Mouse (Mus musculus) left cerebral cortex, postnatal 14 days (tissue): ENCODE results near the gene Mroh2a. TPM values are rescaled to one million over a fixed set of nuclear protein-coding genes. Genes with fewer than 3 reads are reported as not detected.

Experiments
- DNase-seq, 2 experiments: peaks; one replicate each; pipeline ENCODE4 v3.0.0; 2021 to 2022; ENCODE audit warnings: low spot score in 2 of 2, mixed read lengths in 1 of 2
- intact Hi-C: fragments of 180-260 bp; cut with DNase I; formaldehyde crosslinking; loops from one replicate; pipeline ENCODE4 v1.15.1; 2025
- total RNA-seq, 2 experiments: library from RNA; stranded (reverse); gene quantifications; 2 replicates each; pipeline ENCODE4 v1.2.3; 2021

Mroh2a gene
- total RNA-seq, 2 experiments from 2014 or later, result 0.04 to 0.06 TPM

DNA sequence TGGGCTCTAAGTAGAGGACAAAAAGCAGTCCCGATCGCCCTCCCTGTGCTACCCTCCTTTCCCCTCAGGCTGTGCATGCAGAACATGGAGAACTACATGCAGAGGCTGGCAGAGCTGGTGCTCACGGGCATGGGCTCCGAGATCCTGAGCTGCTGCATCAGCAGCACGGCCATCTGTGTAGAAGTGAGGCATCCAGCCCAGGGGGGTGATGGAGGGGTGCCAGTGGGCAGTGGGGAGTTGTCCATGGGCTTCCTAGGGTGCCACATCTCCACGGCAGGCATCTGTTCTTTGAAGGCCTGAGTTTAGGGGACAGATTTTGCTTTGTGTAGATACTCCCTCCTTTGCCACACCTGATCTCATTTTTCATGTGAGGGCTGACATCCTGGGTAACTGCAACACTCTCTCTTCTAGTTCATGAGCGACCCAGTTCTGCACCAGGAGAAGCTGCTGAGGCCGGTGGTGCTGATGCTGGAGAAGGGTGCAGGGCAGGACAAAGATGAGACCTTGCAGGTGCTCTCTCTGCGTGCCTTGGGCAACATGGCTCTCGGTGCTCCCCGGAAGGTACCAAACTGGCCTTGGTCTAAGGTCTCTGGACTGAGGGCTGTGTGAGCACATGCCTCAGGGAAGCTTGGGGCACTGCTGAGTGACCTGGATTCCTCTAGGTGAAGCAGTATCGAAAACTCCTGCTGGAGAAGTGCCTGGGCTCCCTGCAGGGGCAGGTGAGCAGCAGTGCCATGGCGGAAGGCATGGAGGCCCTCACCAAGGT lies 29.4 kb downstream of the Mroh2a start:
- intact Hi-C loops, result no loop called here
- no peak for DNase-seq

DNA sequence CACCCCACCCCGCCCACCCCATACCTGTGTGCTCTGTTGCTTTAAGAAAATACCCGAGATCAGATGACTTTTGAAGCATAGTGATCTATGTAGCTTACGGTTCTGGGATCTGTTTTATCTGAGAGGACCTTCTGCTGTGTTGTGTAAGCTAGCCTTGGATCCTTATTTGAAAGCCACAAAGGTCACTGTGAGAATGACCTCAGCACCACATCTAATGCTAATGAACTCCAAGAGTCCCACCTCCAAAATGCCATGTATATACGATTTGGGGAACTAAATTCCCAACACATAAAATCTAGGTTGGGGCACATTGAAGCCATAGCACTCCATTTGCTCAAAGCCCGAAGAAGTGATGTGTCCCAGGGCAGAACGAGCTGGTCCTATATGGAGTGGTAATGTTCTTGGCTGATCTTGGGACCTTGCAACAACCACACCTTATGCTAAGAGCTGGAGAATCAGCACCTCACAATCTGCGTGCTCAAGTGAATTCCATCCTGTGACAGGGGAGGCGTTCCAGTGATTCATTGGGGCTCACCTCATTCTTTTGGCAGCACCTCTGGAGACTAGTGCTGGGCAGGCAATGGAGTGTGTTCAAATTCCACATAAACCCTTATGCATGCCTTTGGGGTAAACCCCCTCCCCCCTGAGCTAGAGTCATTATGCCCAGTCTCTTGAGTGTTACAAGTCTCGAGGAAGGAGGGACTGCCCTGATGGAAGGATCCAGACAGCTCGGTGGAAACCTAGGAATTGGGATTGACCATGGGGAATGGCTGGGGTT lies 30.3 kb downstream of the Mroh2a start:
- no peak for DNase-seq
- intact Hi-C loops, result no loop called here

DNA sequence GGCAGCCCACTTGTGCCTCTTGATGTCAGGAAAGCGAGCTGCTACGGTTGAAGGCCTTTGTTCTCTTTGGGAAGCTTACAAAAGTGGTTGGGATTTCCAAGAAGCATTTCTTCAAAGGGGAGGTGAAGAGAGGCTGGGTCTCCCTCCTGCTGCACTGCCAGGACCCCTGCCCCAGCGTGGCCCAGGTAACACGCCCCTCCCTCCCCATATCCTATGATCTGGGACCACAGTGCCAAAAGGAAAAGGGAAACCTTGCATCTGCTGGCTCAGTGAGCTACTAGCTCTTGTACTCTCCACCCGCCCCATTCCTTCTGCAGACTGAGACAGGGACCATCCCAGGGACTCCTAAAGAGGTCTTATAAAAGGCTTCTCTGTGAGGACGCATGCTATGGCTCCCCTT lies 30.9 kb downstream of the Mroh2a start:
- intact Hi-C loops, result no loop called here
- no peak for DNase-seq

DNA sequence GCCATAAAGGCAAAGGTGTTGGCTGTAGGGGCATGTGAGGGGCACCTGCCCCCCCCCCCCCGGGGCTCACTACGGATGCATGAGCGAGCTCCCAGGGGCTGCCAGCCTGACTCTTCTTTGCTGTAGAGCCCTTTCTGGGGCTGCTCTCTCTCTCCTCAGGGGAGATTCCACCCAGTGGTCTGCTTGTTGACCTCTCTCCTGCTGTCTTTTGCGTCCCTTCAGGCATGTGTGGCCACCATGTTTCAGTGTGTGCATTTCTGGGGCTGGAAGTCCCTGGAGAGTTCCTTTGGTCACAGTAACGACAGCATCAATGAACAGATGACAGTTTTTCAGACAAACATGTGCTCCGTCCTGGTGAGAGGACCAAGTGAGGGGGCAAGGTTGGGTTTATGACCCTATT lies 31.6 kb downstream of the Mroh2a start:
- intact Hi-C loops, result no loop called here
- DNase-seq, result no peak

DNA sequence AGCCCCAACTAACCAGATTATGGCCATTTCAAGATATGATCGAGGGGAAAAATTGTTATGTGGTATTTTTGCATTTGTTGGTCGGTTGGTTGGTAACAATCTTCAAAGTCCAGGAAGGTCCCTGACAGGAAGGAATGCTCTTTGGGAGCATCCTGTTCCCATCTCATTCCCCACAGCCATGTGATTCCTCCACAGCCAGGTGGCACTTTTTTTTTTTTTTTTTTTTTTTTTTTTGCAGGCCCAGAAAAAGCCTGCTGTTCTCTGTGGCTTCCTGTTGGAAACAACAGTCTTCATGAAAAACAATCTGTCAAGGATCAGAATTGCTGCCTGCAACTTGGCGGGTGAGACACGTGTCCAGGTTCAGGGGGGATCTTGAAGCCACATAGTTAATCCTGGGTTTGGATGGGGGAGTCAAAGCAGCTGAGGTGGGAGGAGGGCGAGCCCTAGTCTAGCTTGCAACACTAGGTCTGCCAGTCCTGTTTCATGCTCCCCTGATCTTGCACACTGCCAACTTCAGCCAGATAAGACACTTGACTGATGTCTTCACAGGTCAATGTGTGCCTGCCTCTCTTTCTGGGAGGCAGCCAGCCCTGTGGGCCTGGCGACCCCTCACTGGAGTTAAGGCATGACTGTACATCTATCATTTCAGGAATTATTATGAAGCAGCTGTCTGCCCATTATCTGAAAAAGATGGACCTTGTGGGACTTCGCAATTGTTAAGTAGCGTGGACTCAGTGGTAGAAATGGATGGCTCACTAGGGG lies 32.3 kb downstream of the Mroh2a start:
- intact Hi-C loops, result no loop called here
- DNase-seq, result no peak

DNA sequence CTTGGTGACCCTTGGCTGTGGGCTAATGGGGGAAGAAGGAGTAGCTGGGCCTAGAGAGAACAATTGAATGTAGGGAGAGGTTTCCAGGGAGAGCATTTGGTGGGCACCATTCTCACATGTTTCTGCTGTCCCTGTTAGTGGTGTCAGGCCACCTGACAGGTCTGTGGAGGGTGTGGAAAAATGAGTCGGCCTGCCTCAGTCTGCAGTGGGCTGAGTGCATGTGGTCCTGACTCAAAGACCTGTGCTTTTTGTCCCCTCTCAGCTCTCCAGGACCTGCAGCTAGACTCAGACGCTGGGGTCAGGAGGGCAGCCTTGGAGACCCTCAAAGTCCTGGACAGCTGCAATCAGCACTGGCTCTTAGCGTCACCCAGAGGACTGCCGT lies 32.8 kb downstream of the Mroh2a start:
- intact Hi-C loops, result loop anchor here (2.0 kb wide), 1 partner anchor 21 kb away; no protein-coding TSS in a partner anchor
- no peak for DNase-seq

DNA sequence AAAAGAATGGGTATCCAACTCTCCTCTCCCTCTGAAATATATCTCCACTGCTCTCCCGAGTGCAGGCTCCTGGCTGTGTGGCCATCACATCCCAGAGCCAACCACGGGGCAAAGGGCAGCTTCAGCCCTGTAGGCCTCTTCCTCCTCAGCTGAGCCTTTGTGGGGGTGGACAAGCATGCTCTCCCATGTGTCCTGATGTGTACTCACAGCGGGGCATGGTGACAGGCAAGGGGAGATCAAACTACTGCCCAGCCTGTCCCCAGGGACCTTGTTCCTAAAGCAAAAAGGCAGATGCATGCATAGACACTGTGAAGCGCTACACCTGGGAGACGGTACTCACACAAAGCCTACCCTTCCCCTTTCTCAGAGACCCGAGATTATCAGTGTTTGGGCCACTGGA lies 33.3 kb downstream of the Mroh2a start:
- intact Hi-C loops, result loop anchor here (2.0 kb wide), 1 partner anchor 21 kb away; no protein-coding TSS in a partner anchor
- DNase-seq, result no peak

DNA sequence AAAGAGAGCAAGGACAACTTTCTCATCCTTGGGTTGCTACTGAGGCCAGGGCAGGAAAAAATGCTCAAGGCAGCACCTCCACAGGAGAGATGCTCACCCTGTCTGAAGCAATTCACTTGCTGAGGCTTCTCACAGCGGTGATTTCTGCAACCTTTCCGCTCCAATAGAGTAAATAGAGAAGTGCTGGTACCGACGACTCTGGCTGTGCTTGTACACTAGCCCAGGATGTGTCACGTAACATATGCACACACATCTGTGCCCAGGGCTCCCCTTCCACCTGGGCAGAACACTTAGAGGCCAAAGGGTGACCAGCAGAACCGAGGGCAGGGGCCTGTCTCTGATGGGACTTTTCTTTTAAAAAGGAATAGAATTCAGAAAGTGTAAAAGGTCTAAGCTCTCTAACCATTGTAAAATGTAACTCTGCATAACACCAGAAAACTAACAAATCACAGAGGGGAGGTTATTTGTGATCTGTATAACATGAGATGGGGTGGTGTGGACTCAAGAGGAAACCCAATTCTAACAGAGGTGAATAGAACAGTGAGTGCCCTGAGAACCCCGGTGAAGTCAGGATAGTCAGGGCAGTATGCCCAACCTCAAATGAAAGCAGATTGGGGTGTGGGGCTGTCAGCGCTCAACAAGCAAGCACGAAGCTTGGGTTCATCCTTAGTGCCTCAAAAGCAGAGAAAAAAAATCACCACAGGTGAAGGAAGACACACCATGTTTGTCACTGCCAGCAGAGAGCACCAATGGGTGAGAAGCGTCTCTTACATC lies 34.0 kb downstream of the Mroh2a start:
- intact Hi-C loops, result loop anchor here (2.0 kb wide), 1 partner anchor 20 kb away; no protein-coding TSS in a partner anchor
- no peak for DNase-seq

DNA sequence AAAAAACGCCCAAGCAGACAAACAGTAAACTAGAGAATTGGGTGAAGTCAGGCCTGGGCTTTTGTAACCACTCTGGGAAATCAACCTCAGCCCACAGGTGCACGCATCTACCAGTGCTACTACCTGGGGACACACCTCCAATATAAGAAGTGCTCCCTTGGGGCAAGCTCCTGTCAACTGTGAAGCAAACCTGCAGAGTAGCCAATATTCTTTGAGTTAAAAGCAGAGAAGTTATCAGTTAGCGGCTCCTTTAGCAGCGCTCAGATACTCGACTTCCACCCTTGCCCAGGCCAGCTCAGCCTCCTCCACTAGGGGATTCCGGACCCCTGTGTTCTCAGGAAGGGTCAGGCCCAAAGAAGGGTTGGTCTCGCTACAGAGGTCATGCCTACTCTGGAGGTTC lies 34.9 kb downstream of the Mroh2a start:
- intact Hi-C loops, result loop anchor here (2.0 kb wide), 1 partner anchor 19 kb away; no protein-coding TSS in a partner anchor
- no peak for DNase-seq

DNA sequence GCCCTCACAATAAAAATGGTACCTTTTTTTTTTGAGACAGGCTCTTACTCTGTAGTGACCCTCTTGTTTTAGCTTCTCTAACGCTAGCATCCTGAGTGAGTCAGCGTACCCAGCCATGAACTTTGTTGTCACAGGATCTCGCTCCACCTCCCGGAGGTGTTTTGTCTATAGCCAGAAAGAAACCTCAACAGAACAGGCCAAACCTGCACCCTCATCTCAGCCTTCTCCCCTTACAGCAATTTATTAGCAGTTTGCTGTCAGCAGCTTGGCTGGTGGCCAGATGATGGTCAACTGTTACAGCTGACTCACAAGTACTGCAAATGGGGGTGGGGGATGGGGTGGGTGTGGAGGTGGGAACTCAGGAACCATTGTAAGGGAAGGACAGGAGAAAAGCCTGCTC lies 35.5 kb downstream of the Mroh2a start:
- DNase-seq, result no peak
- intact Hi-C loops, result no loop called here

DNA sequence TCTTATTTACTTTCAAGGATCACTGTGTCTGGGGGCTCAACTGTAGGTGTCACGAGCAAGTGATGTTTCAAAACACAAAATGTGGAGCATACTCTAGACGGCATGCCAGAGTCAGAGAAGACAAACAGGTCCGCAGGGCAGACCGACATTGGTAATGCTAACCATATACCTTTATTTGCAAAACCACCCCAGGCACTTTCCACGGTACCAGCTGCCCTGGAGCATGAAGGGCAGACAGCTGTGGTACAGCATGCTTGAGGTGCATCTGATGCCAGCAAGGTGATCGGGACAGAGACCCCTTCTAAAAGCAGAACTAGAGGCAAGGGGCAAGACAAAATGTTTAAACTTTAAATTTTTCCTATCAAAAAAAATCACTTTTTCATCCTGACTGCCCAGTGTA lies 36.2 kb downstream of the Mroh2a start:
- intact Hi-C loops, result no loop called here
- DNase-seq, result no peak

DNA sequence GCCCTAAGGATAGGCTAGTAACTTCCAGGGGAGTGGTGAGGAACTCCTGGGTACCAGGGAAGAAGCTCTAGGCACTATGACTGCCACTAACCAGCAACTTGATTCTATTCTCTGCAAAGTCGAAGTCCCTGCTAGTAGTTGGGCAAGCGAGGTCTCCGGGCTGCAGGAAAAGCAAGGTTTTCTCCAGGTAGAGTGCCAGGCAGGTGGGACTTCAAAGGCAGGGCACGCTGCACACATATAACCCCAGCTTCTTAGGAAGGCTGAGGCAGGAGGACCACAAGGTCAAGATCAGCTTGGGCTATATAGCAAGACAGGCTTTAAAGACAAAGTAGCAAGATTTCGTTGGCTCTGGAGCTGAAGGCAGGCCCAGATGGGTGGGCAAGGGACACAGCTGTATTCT lies 37.0 kb downstream of the Mroh2a start:
- intact Hi-C loops, result no loop called here
- no peak for DNase-seq

DNA sequence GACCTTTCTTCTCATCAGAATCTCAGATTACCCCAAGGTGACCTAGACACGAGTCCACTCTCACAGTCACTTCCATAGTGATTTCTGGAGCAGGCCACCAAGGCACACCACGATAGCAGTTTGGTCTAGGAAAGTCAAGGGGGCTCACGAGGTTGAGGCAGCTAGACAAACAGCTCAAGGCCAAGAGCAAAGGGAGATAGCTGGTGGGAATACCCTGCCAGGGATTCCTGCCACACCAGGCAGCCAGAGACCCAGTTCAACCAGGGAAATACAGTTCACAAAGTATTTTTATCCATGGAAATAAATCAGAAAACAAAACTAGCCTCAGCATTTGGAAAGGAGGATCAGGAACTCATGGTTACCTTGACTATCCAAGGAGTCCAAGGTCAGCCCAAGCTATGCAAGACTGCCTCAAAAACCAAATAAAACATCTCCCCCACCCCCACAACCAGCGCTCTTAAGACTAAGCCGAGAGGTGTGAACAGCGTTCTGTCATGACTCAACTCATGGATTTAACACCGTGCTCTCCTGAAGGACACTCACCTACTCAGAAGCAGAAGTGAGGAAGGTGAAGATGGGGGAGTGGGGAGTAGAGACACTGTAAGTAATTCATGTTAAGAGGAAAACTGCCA lies 37.6 kb downstream of the Mroh2a start:
- intact Hi-C loops, result no loop called here

DNA sequence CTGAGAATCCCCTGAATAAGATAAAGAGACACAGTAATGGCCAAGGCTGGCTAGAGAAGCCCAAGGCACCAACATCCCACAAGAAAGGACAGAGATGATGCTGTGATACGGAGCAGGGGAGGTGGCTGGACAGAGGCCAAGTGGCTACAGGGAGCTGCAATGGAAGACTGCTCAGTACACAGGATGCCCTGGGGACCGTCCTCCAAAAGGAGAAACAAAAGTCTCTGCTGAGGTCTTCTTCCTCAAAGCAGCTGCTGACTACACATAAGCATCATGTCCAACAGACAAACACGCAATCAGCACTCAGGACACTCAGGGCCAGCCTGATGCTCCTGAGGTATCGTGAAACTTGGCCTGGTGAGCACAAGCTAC lies 38.1 kb downstream of the Mroh2a start:
- intact Hi-C loops, result no loop called here
- no peak for DNase-seq

More for the DNA sequence above, 37.6 kb downstream of the Mroh2a start:
- DNase-seq, result no peak

DNA sequence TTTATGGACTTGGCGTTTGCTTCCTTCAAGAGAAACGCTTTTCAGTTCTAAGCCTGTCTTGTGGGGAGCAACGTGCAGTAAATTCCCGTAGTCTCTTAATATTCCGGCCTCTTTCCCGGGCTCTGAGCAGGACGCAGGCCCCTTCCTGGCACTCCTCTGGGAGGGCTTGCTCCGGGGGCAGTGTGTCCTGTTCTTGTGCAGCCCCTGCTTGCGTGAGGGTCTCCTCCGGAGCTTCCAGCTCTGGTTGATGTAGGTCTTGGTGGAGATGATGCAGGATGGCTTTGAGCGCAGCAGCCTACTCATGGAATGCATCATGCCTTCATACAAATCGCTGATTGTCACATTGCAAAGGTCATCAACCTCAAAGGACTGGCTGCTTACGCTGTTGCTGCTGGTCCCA lies 39.3 kb downstream of the Mroh2a start:
- intact Hi-C loops, result no loop called here
- no peak for DNase-seq

DNA sequence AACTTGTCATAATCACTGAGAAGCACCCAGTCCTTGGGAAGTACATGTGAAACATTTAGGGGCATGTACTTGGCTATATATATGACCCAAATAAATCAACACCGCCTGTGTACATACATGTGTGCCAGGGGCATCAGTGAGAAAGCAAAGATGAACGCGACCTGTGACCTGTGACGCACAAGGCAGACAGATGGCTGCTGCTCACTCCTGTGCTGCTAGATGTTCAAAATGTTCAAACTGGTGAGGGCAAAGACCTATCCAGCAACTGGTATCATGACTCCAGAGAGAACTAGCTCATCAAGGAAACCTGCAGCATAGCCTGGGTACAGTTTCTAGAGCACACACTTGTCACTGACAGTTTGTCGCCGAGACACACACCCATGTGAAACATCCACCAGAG lies 40.7 kb downstream of the Mroh2a start:
- DNase-seq, result no peak

DNA sequence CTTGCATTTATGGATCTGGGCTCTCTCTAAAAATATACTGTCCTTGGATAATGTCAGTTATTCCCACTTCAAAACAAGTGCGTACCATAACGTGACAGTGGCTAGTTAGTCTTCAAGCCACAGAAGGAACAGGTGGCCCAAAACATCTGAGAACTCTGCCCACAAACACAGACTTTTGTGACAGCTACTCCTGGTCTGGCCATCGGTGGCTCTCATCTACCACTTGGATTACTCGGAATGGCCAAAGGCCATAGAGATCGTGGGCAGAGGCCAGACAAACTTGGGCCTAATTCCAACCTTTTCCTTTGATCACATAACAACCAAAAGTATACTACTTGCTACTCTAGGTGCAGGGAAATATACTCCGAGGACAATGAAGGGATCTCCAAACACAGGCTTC lies 41.3 kb downstream of the Mroh2a start:
- intact Hi-C loops, result no loop called here
- no peak for DNase-seq

More for the DNA sequence above, 40.7 kb downstream of the Mroh2a start:
- intact Hi-C loops, result no loop called here

DNA sequence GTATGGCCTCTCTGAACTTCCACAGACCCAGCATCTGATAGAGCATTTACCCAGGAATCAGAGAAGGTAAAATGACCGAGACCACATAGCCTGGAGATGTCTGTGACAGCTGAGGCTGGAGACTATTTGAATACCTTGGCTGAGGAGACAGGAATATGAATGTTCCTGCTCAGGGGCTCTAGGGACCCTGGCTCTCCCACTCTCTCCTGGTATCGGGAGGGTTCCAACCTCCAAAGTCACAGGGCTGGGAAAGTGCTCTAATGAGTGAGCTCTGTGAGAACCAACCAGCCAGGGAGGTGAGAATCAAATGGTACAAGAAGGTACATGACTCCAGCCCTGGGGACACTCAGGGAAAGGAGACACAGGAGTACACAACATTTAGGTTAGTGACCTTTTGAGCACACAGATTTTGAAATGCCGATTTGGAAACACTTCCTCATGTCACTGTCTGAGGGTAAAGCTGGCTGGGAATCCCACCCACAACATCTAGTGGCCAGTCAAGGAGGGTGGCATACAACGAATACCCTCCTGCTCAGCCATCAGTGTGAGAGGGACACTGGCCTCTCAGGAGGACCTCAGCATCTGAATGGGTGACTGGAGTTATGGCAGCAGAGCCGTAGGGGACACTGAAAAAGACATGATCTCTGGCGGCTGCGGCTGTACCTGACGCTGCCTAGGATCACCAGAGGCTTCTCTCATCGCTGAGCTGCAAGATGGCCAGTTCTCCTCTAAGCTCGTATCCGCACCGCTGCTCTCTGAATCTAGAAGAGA lies 42.9 kb downstream of the Mroh2a start:
- intact Hi-C loops, result no loop called here
- no peak for DNase-seq
